Mouse (Mus musculus) neural tube, embryonic 13.5 days (tissue): ENCODE measurements around the gene 1700024P04Rik. TPM values are rescaled to one million over a fixed set of nuclear protein-coding genes. Genes with fewer than 3 reads are reported as not detected.

Experiments
- ATAC-seq: fragments of 200-750 bp; cut with Nextera tagmentation; 2 replicates; pipeline ENCODE4 v1.8.0; 2017; ENCODE audit warnings: low read depth, mild to moderate bottlenecking, moderate TSS enrichment, moderate library complexity
- H3K27ac ChIP-seq: fragments of 300-500 bp; sonication (generic); replicated peaks from 2 replicates; pipeline ENCODE4 v1.5.1; 2015; ENCODE audit warnings: moderate library complexity, mild to moderate bottlenecking, inconsistent platforms
- H3K27me3 ChIP-seq: fragments of 300-500 bp; sonication (generic); 2 replicates; pipeline ENCODE4 v1.6.1; 2015; ENCODE audit warnings: mild to moderate bottlenecking, inconsistent platforms
- H3K36me3 ChIP-seq: fragments of 300-500 bp; sonication (generic); 2 replicates; pipeline ENCODE4 v1.6.1; 2015; ENCODE audit warnings: mild to moderate bottlenecking, inconsistent platforms
- H3K4me1 ChIP-seq: fragments of 300-500 bp; sonication (generic); replicated peaks from 2 replicates; pipeline ENCODE4 v1.6.1; 2015; ENCODE audit warnings: inconsistent platforms
- H3K4me2 ChIP-seq: fragments of 300-500 bp; sonication (generic); 2 replicates; pipeline ENCODE4 v1.6.1; 2015; ENCODE audit warnings: inconsistent platforms, mild to moderate bottlenecking, moderate library complexity
- H3K4me3 ChIP-seq: fragments of 300-500 bp; sonication (generic); 2 replicates; pipeline ENCODE4 v1.5.1; 2015; ENCODE audit warnings: mild to moderate bottlenecking, inconsistent platforms
- H3K9ac ChIP-seq: fragments of 300-500 bp; sonication (generic); 2 replicates; pipeline ENCODE4 v1.6.1; 2015; ENCODE audit warnings: moderate library complexity, mild to moderate bottlenecking, inconsistent platforms
- H3K9me3 ChIP-seq: fragments of 300-500 bp; sonication (generic); 2 replicates; pipeline ENCODE4 v1.6.1; 2016; ENCODE audit warnings: inconsistent platforms
- WGBS: fragments of 180-500 bp; shearing (Covaris S2); methylation state at CpG from one replicate; pipeline ENCODE4 v1.1.7; 2015; 5-methylcytosine and 5-hydroxymethylcytosine counted together
- polyA plus RNA-seq: library from polyadenylated mRNA; unstranded; fragments of >200 nt; fragmentation: Nextera tagmentation; extraction: Ambion mirVana; gene quantifications from 2 replicates; pipeline ENCODE4 v1.2.1, GENCODE M21; 2015

Gene 1700024P04Rik
- polyA plus RNA-seq, 1 experiment from 2014 or later = not detected

DNA sequence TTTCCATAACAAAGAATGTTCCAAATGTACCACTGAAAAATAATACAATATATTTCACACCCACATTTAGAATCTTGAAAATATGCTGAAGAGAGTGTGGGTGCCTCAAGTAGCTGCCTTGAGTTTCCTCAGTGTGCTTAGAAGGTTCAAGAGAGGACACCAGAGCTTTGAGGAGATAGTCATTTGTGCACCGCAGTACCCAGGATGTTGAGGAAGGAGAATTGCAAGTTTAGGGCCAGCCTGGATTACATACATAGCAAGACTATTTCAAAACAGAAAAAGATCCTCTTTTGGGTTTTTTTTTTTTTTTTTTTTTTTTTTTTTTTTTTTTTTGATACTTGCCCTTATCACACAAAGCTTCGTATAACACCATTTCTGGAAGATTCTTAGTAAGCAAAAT, 28.2 kb downstream of the 1700024P04Rik start:
- Histone ChIP-seq H3K27ac (no peak overlapping the region), H3K4me2 (no peak overlapping the region), H3K9ac (no peak overlapping the region), H3K4me3 (no peak overlapping the region), H3K36me3 (no peaks in the 10 kb centered on the region), H3K27me3 (no peaks in the 10 kb centered on the region), H3K4me1 (peaks cover 5% of the 10 kb centered on the region), H3K9me3 (no peaks in the 10 kb centered on the region)
- WGBS = 78% methylated on average over 2 of the region's 2 CpGs
- ATAC-seq = no peak

DNA sequence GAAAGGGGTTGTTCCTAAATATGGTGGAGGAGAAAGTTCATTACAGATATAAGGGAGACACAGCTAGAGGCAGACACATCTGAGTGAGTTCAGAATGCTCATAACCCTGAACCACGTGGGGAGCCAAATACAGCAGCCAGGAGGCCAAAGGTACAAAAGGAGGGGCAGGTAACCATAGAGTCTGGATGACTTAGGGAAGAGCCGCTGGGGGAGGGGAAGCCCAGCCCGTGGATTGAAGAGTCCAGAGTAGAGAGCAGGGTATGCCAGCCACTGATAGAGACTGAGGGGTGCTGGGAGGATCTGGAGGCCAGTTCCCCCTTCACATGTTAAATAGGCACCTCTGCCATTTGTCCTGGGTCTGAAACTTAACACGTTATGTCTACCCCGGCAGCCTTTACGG, 28.7 kb downstream of the 1700024P04Rik start:
- Histone ChIP-seq H3K4me2 (no peak overlapping the region), H3K9me3 (no peaks in the 10 kb centered on the region), H3K36me3 (no peaks in the 10 kb centered on the region), H3K4me1 (peaks cover 5% of the 10 kb centered on the region), H3K27ac (no peak overlapping the region), H3K4me3 (no peak overlapping the region), H3K27me3 (no peaks in the 10 kb centered on the region), H3K9ac (no peak overlapping the region)
- WGBS = 72% methylated on average over 6 of the region's 6 CpGs
- ATAC-seq = no peak

- Histone ChIP-seq H3K27ac (no peak overlapping the region), H3K27me3 (no peaks in the 10 kb centered on the region), H3K9ac (no peak overlapping the region), H3K4me2 (no peak overlapping the region), H3K36me3 (no peaks in the 10 kb centered on the region), H3K4me1 (peaks cover 5% of the 10 kb centered on the region), H3K4me3 (no peak overlapping the region), H3K9me3 (no peaks in the 10 kb centered on the region)
- 55% methylated on average over 5 of the region's 5 CpGs for WGBS
- ATAC-seq = no peak
Measured at GRCm38 (mm10) chr13:98955226-98955625, 29.1 kb downstream of the 1700024P04Rik start.

DNA sequence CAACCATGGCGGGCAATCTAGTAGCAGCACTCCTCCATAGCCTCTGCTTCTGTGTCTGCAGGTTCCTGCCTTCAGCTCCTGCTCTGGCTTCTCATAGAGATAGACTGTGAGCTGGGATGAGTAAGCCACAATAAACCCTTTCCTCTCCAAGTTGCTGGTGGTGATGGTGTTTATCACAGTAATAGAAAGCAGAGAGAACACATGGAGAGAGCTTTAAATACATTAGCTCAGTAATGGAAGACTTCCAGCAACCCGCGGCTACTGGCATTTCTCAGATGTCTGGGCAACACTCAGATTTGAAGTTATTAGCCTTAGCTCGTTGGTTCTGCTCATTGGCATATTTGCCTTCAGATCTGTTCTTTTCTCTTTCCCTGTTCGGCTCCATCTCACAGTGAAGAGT, 30.5 kb downstream of the 1700024P04Rik start:
- Histone ChIP-seq H3K36me3 (no peaks in the 10 kb centered on the region), H3K27me3 (no peaks in the 10 kb centered on the region), H3K27ac (no peak overlapping the region), H3K9me3 (no peaks in the 10 kb centered on the region), H3K4me3 (no peak overlapping the region), H3K4me2 (no peak overlapping the region), H3K4me1 (peaks cover 5% of the 10 kb centered on the region), H3K9ac (no peak overlapping the region)
- WGBS = 79% methylated on average over 5 of the region's 5 CpGs
- ATAC-seq = no peak

- no peak for ATAC-seq
- no peak overlapping the region for H3K9ac ChIP-seq
- H3K27me3 ChIP-seq = no peaks in the 10 kb centered on the region
- H3K4me2 ChIP-seq = no peak overlapping the region
- 68% methylated on average over 7 of the region's 7 CpGs for WGBS
- no peaks in the 10 kb centered on the region for H3K9me3 ChIP-seq
- no peak overlapping the region for H3K27ac ChIP-seq
- H3K4me3 ChIP-seq = no peak overlapping the region
- no peaks in the 10 kb centered on the region for H3K36me3 ChIP-seq
- H3K4me1 ChIP-seq = no peaks in the 10 kb centered on the region
Measured at GRCm38 (mm10) chr13:98951951-98952350, 32.4 kb downstream of the 1700024P04Rik start.

DNA sequence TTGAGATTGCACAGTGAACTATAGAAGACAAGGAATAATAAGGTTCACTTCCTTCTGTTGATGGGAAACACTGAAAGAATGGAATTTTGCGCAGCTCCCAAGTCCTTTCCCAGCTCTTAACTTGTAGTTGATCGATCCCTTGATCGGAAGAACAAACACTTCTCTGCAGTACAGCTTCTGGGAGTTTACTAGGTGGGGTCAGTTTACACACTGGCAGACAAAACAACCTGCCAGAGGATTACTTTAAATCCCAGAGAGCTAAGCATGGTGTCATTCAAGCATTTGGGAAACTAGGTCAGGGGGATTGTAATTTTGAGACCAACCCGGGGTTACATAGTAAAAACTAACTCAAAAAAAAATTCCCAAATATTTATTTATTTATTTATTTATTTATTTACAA, 36.2 kb downstream of the 1700024P04Rik start:
- no peak overlapping the region for H3K4me3 ChIP-seq
- WGBS = 67% methylated on average over 4 of the region's 4 CpGs
- peaks cover 4% of the 10 kb centered on the region; the same call in 1 of the 2 replicates for H3K4me1 ChIP-seq
- no peaks in the 10 kb centered on the region for H3K36me3 ChIP-seq
- H3K27ac ChIP-seq = no peak overlapping the region
- H3K9ac ChIP-seq = no peak overlapping the region
- no peaks in the 10 kb centered on the region for H3K27me3 ChIP-seq
- H3K9me3 ChIP-seq = no peaks in the 10 kb centered on the region
- no peak overlapping the region for H3K4me2 ChIP-seq
- ATAC-seq = no peak

DNA sequence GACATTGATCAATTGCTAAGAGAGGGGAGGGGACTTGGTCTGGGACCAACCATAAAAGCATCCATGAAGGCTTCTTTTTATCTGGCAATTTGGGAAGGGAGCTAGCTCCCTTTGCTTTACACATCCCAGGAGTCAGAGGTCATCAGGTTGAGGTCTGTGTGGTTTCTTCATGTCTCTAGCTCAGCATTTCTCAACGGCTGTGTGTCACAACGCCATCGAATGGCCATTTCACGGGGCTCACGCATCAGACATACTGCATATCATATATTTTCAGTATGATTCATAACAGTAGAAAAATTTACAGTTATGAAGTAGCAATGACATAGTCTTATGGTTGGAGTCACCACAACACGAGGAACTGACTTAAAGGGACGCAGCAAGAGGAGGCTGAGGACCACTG, 37.9 kb downstream of the 1700024P04Rik start:
- H3K27me3 ChIP-seq = no peaks in the 10 kb centered on the region
- ATAC-seq = no peak
- no peaks in the 10 kb centered on the region for H3K9me3 ChIP-seq
- H3K4me1 ChIP-seq = peaks cover 8% of the 10 kb centered on the region; the same call in 1 of the 2 replicates
- no peak overlapping the region for H3K4me2 ChIP-seq
- H3K9ac ChIP-seq = no peak overlapping the region
- whole genome bisulfite sequencing = 71% methylated on average over 7 of the region's 7 CpGs
- H3K4me3 ChIP-seq = no peak overlapping the region
- no peaks in the 10 kb centered on the region for H3K36me3 ChIP-seq
- no peak overlapping the region for H3K27ac ChIP-seq

DNA sequence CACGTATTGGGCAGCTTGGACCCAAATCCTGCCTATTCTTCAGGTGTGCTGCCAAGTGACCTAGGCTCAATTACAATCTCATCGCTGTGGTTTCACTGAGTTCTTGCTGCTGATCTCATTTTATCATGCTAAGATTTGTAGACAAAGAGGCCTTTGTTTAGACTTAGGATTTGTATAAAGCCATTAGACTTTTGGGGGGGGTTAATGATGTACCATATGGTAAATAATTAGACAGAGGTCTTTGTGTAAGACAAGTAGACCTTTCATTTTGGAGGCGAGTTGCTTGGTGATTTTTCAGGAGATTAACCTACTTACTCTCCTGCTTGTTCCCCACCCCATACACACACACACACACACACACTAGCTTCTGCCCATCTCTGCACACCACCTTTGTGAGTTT, 38.5 kb downstream of the 1700024P04Rik start:
- no peak for ATAC-seq
- no peak overlapping the region for H3K27ac ChIP-seq
- no peaks in the 10 kb centered on the region for H3K27me3 ChIP-seq
- no peak overlapping the region for H3K4me3 ChIP-seq
- WGBS = 30% methylated on average over 3 of the region's 3 CpGs
- no peaks in the 10 kb centered on the region for H3K9me3 ChIP-seq
- H3K4me1 ChIP-seq = peaks cover 8% of the 10 kb centered on the region; the same call in 1 of the 2 replicates
- H3K36me3 ChIP-seq = no peaks in the 10 kb centered on the region
- no peak overlapping the region for H3K4me2 ChIP-seq
- H3K9ac ChIP-seq = no peak overlapping the region

DNA sequence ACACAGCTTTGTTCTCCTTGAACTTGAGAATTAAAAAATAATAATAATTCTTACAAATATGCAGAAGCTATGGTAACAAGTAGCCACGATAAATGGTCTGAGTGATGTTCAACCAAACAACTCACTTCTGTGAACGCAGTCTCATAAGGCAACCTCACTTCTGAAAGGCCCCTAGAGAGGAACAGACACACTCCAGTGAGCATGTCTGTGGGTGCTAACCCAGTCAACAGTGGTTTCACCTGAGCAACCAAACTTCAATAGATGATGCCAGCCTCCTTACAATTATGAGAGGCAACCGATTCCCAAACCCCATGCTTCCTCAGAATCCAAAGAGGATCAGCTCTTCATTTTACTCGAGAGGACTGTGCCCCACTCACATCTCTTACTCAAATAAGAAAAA, 39.0 kb downstream of the 1700024P04Rik start:
- Histone ChIP-seq H3K4me1 (peaks cover 8% of the 10 kb centered on the region; the same call in 1 of the 2 replicates), H3K9me3 (no peaks in the 10 kb centered on the region), H3K4me2 (no peak overlapping the region), H3K36me3 (no peaks in the 10 kb centered on the region), H3K27me3 (no peaks in the 10 kb centered on the region), H3K4me3 (no peak overlapping the region), H3K27ac (no peak overlapping the region), H3K9ac (no peak overlapping the region)
- no peak for ATAC-seq
- 87% methylated on average over 4 of the region's 4 CpGs for whole genome bisulfite sequencing

DNA sequence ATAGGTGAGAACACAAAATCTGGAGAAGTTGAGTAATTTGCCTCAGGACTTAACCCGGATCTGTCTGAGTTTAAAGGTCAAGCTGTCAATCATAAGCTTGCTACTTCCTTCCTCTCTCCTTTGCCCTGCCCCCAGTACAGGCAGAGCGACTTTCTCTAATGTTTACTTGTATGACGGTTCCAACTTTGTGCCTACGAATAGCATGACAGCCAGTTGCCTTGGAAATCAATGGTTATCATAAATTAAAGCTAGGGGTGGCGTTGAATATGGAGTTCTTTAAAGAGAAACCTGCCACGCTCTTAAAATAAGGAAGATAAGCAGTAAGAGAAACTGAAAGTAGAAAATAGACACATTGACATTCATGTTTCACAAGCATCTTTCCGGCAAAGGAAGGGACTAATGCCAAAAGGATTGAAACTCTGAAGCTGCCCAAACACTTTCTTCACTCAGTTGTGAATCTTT, 39.7 kb downstream of the 1700024P04Rik start:
- H3K27me3 ChIP-seq = no peaks in the 10 kb centered on the region
- no peak for ATAC-seq
- H3K9ac ChIP-seq = no peak overlapping the region
- no peaks in the 10 kb centered on the region for H3K9me3 ChIP-seq
- H3K27ac ChIP-seq = no peak overlapping the region
- H3K4me1 ChIP-seq = peaks cover 8% of the 10 kb centered on the region; the same call in 1 of the 2 replicates
- no peak overlapping the region for H3K4me2 ChIP-seq
- no peaks in the 10 kb centered on the region for H3K36me3 ChIP-seq
- 61% methylated on average over 7 of the region's 7 CpGs for WGBS
- no peak overlapping the region for H3K4me3 ChIP-seq

- WGBS = 53% methylated on average over 6 of the region's 6 CpGs
- no peak overlapping the region for H3K27ac ChIP-seq
- no peaks in the 10 kb centered on the region for H3K36me3 ChIP-seq
- H3K27me3 ChIP-seq = no peaks in the 10 kb centered on the region
- no peak overlapping the region for H3K9ac ChIP-seq
- H3K4me1 ChIP-seq = peaks cover 8% of the 10 kb centered on the region; the same call in 1 of the 2 replicates
- H3K9me3 ChIP-seq = no peaks in the 10 kb centered on the region
- no peak for ATAC-seq
- no peak overlapping the region for H3K4me3 ChIP-seq
- H3K4me2 ChIP-seq = no peak overlapping the region
Measured at GRCm38 (mm10) chr13:98942360-98942759, 42.0 kb downstream of the 1700024P04Rik start.

DNA sequence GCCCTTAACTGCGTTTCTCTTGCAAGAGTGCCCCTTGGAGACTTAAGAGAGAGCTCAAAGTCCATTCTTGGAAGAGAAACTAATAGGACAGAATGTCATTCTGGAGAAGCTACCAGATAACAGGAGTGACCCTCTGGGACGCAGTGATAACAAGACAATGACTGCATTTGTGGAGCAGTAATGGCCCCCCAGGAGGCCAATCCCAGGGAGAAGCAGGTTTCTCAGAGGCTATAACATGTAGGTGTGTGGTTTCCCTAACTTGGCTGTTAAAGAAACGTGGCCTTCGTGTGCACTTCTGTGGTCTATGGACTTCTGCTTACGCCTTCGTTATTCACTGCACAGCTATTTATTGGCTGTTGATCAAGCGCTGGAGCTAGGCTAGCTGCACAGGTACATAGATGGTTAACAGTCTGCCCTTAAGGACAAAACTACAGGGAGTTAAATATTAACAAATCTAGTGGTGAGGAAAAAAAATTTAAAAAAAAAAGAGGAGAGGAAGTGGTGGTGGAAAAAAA, 42.5 kb downstream of the 1700024P04Rik start:
- Histone ChIP-seq H3K27ac (no peak overlapping the region), H3K27me3 (no peaks in the 10 kb centered on the region), H3K4me1 (peaks cover 8% of the 10 kb centered on the region; the same call in 1 of the 2 replicates), H3K4me3 (no peak overlapping the region), H3K9me3 (no peaks in the 10 kb centered on the region), H3K9ac (no peak overlapping the region), H3K4me2 (no peak overlapping the region), H3K36me3 (no peaks in the 10 kb centered on the region)
- 77% methylated on average over 7 of the region's 7 CpGs for WGBS
- no peak for ATAC-seq

- no peaks in the 10 kb centered on the region for H3K27me3 ChIP-seq
- no peaks in the 10 kb centered on the region for H3K4me1 ChIP-seq
- no peak overlapping the region for H3K9ac ChIP-seq
- no peak overlapping the region for H3K4me2 ChIP-seq
- H3K27ac ChIP-seq = no peak overlapping the region
- no peak overlapping the region for H3K4me3 ChIP-seq
- ATAC-seq = no peak
- no peaks in the 10 kb centered on the region for H3K36me3 ChIP-seq
- WGBS = 87% methylated on average over 6 of the region's 6 CpGs
- H3K9me3 ChIP-seq = no peaks in the 10 kb centered on the region
Measured at GRCm38 (mm10) chr13:98937108-98937507, 47.3 kb downstream of the 1700024P04Rik start.
